8 mouse cellular contexts compared by ENCODE assay signal in genomic region chr9:98244223-98244622, GRCm38 (mm10). TPM values are rescaled to one million over a fixed set of nuclear protein-coding genes. Genes with fewer than 3 reads are reported as not detected.
DNase-seq lines count a peak whose midpoint lies in the region; ATAC-seq and TF ChIP-seq lines count a peak whose summit lies in the region.

No protein-coding gene starts in this region.

- POLR2A ChIA-PET in Patski (lab: Charles Lee) = no interaction called here

- intact Hi-C loops in heart, postnatal 25 days (cut with DNase I) = no loop called here

- TF ChIP-seq POLR2A in cortical plate, adult 2 months (IDR thresholded peaks at IDR 0.05; ENCODE audit: extremely low read depth, insufficient read depth, low read length) = no peak

- H3K4me3 ChIP-seq in cortical plate, adult 2 months (ENCODE audit: insufficient read depth, low read length) = no peak overlapping the region

- in situ Hi-C loops in Patski (cut with MboI; ENCODE audit: low pct_unique_long_range_greater_than_20kb) = loop anchor here (25.0 kb wide), 1 partner anchor 293 kb away; no protein-coding TSS in a partner anchor

- no peaks in the 10 kb centered on the region; the same call in 1 of the 2 replicates for H3K4me1 ChIP-seq in cortical plate, adult 2 months (ENCODE audit: control insufficient read depth, insufficient read depth, low read length)

- CTCF ChIA-PET in Patski (lab: Charles Lee) = interaction anchor here (1.7 kb wide), 1 partner anchor 93 kb away, joined by 4 read pairs; no protein-coding TSS in a partner anchor

- no peak overlapping the region for H3K27ac ChIP-seq in cortical plate, adult 2 months (ENCODE audit: insufficient read depth, low read length)

- peak; percentile 46 for DNase-seq in heart, adult 11 months
- no peak for DNase-seq in heart, postnatal 25 days (ENCODE audit: low spot score)
- DNase-seq in Patski (ENCODE audit: low read depth, low spot score) = no peak
- DNase-seq in kidney, postnatal 36 days = peak; percentile 18 to 67
- DNase-seq in lung, postnatal 36 days = peak; percentile 1
- DNase-seq in right cerebral cortex, postnatal 36 days (ENCODE audit: low spot score in 2 of 2) = peak; percentile 29 to 42

- H3K27me3 ChIP-seq in Patski = no peaks in the 10 kb centered on the region

- peak; percentile 66 for TF ChIP-seq CTCF in Patski (IDR thresholded peaks at IDR 0.05)
- TF ChIP-seq CTCF in cortical plate, adult 2 months (IDR thresholded peaks at IDR 0.05; ENCODE audit: extremely low read depth, insufficient read depth, low read length) = peak; percentile 75

- no peak for ATAC-seq in Patski
- no peak for ATAC-seq in erythroblast, adult 5-6 weeks (replicated peaks; ENCODE audit: low FRiP score, poor library complexity, severe bottlenecking)

RNA-seq across cellular contexts. Expression of gene Nmnat3, which starts 43.0 kb away (rescaled TPM):
- total RNA-seq in heart, postnatal 25 days (2021) = 10 to 100 TPM; 11.4 to 11.8 TPM
- polyA plus RNA-seq in Patski (2021) = 26.2 TPM
- polyA plus RNA-seq in cortical plate, adult 2 months (2012; rRNA removed) = 2.9 and 3.1 TPM in 2 replicates
- total RNA-seq in erythroblast, adult 5-6 weeks (2015; ENCODE audit: low replicate concordance) = 28.0 and 51.1 TPM in 2 replicates
- 40.2 and 59.4 TPM in 2 replicates for total RNA-seq in erythroblast, adult 5-6 weeks (2017; ENCODE audit: low replicate concordance)

Comparison
In these comparisons a context has a peak if more than half of its experiments do, and no peak if none do; other contexts are left out.
1. DNase-seq: peak in heart, adult 11 months (single experiment), kidney, postnatal 36 days (2 of 2), lung, postnatal 36 days (single experiment) and right cerebral cortex, postnatal 36 days (2 of 2); none in heart, postnatal 25 days (single experiment) and Patski (single experiment).